Mouse (Mus musculus) olfactory bulb, adult 2 months (tissue): ENCODE results near the gene Chat.

Experiments
- CTCF ChIP-seq: fragments of 200-500 bp; IDR thresholded peaks from 2 replicates; pipeline ENCODE4 v1.5.1; 2012; ENCODE audit warnings: low read depth, mild to moderate bottlenecking, low read length, moderate library complexity; ENCODE audit not compliant: insufficient read depth
- POLR2A ChIP-seq: fragments of 200-500 bp; IDR thresholded peaks from 2 replicates; pipeline ENCODE4 v1.6.1; 2012; ENCODE audit warnings: mild to moderate bottlenecking, low read depth, low read length, moderate library complexity; ENCODE audit not compliant: insufficient read depth

- no peak for TF ChIP-seq CTCF
- no peak for TF ChIP-seq POLR2A
Observed at GRCm38 (mm10) chr14:32476559-32476958, 10.8 kb upstream of the Chat start.
